Mouse (Mus musculus) urinary bladder, adult 18-20 months (tissue): ENCODE data around the gene Gclm.
"Not testable (repeated sequence)": the region's sequence is repeated elsewhere in the genome, so short reads cannot be mapped to it uniquely, and the experiment has no call there.

ENCODE experiments used
- DNase-seq, 2 experiments: peaks; one replicate each; pipeline ENCODE4 v3.0.0; 2022; ENCODE audit warnings: low spot score in 2 of 2, mixed read lengths in 2 of 2

The Gclm gene

GRCm38 (mm10) chr3:122245215-122245877 lies at the start of gene Gclm:
TSS of gene Gclm (plus strand) at chr3:122245557.
- DNase-seq, result peak; percentile 78 to 91

- DNase-seq, result no peak
Observed at GRCm38 (mm10) chr3:122196621-122197298, 48.6 kb upstream of the Gclm start.

GRCm38 (mm10) chr3:122198532-122198931 lies 46.8 kb upstream of the Gclm start:
- no peak for DNase-seq

GRCm38 (mm10) chr3:122198966-122199381 lies 46.4 kb upstream of the Gclm start:
- peak; percentile 33 to 66 for DNase-seq

- no peak for DNase-seq
Observed at GRCm38 (mm10) chr3:122199600-122199999, 45.8 kb upstream of the Gclm start.

GRCm38 (mm10) chr3:122200017-122200416 lies 45.3 kb upstream of the Gclm start:
- no peak for DNase-seq

- no peak for DNase-seq
Observed at GRCm38 (mm10) chr3:122200447-122200846, 44.9 kb upstream of the Gclm start.

GRCm38 (mm10) chr3:122202307-122202732 lies 43.0 kb upstream of the Gclm start:
- DNase-seq, result no peak

GRCm38 (mm10) chr3:122203675-122204329 lies 41.6 kb upstream of the Gclm start:
- no peak for DNase-seq

- DNase-seq, result no peak
Observed at GRCm38 (mm10) chr3:122205753-122206152, 39.6 kb upstream of the Gclm start.

GRCm38 (mm10) chr3:122206279-122207070 lies 38.9 kb upstream of the Gclm start:
- no peak for DNase-seq

GRCm38 (mm10) chr3:122207766-122208165 lies 37.6 kb upstream of the Gclm start:
- DNase-seq, result no peak

- peak in 1 of 2 experiments; percentile 30 for DNase-seq
Observed at GRCm38 (mm10) chr3:122208296-122209225, 36.8 kb upstream of the Gclm start.

GRCm38 (mm10) chr3:122209511-122209910 lies 35.8 kb upstream of the Gclm start:
- no peak for DNase-seq

GRCm38 (mm10) chr3:122210434-122210833 lies 34.9 kb upstream of the Gclm start:
- no peak for DNase-seq

- DNase-seq, result no peak
Observed at GRCm38 (mm10) chr3:122210846-122211245, 34.5 kb upstream of the Gclm start.

GRCm38 (mm10) chr3:122211446-122212125 lies 33.8 kb upstream of the Gclm start:
- peak in 1 of 2 experiments; percentile 36 for DNase-seq

- DNase-seq, result no peak
Observed at GRCm38 (mm10) chr3:122221240-122222036, 23.9 kb upstream of the Gclm start.

GRCm38 (mm10) chr3:122226972-122227371 lies 18.4 kb upstream of the Gclm start:
- DNase-seq, result not testable (repeated sequence)
